Mouse (Mus musculus): ENCODE measurements around the gene Trabd2b.

- TF ChIP-seq POLR2A (IDR thresholded peaks at IDR 0.05; ENCODE audit: borderline replicate concordance, low read depth, low read length) (no peak), CTCF (IDR thresholded peaks at IDR 0.05; ENCODE audit: low read depth, low read length) (no peak)
Observed at GRCm38 (mm10) chr4:114651606-114652005, 245.1 kb downstream of the Trabd2b start.
